Mouse (Mus musculus): ENCODE results near the gene Acot9. TPM values are rescaled to one million over a fixed set of nuclear protein-coding genes. Genes with fewer than 3 reads are reported as not detected.
A peak's percentile ranks its signal among the peaks of the same experiment; 100 is the strongest.

The Acot9 gene
- polyA plus RNA-seq, 1 experiment from 2014 or later, result 52.1 TPM

- ATAC-seq (ENCODE audit: borderline replicate concordance, extremely low read depth, low FRiP score, low TSS enrichment), result no peak
- Histone ChIP-seq H3K27me3 (no peaks in the 10 kb centered on the region), H3K9ac (peak overlapping the region; percentile 58), H3K4me2 (peak overlapping the region; percentile 47), H3K9me3 (no peaks in the 10 kb centered on the region), H3K27ac (peak overlapping the region; percentile 92), H3K36me3 (peaks cover 5% of the 10 kb centered on the region; the same call in 1 of the 2 replicates), H3K4me1 (no peaks in the 10 kb centered on the region), H3K4me3 (peak overlapping the region; percentile 59)
- 22% methylated on average over 7 of the region's 7 CpGs for WGBS
These were observed 75.3 kb downstream of the Acot9 start for GRCm38 (mm10) chrX:155337567-155337904.

DNA sequence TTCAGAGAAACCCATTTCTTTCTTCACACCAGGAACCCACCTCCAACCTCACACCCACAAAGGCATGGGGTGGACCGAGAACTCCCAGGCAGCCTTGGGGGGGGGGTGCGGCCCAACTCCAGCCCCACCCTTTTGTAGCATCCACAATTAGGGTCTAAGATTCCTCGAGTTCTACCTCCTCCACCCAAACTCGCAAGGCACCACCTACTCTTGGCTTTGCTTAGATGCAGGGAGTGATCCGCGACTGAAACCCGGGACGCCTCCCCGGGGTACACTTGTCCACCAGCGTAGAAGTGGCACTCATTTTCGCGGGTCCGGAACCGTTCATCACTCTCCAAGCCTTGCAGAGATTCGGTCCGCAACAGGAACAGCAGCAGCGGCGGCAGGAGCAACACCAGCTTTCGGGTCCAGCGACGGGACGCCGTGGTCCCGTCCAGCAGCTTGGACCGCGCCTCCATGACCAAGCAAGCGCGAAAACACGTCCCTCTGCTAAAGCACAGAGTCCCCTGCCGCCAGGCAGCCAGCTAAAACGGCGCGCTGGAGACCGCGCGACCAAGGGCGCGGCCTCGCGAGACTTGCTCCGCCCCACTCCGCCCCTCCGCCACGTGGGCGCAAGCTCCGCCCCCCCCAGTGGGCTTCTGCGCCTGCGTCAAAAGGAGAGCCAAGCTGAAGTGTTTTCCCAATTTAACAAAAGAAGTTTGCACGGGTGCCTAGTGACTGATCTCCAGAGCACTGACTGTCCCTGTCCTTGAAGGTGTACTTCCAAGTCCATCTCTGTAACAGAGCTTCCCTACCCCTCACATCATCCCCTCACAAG is 75.9 kb downstream of the Acot9 start:
- WGBS, result 9% methylated on average over 48 of the region's 49 CpGs

GRCm38 (mm10) chrX:155340654-155341053 is 78.4 kb downstream of the Acot9 start, which contains the start of gene Prdx4:
TSS of gene Prdx4 (minus strand) at chrX:155340754.
- Histone ChIP-seq H3K4me1 (no peaks in the 10 kb centered on the region), H3K9ac (no peak within 1 kb of the TSS), H3K27me3 (no peaks in the 10 kb centered on the region), H3K4me3 (no peak within 1 kb of the TSS), H3K27ac (no peak within 1 kb of the TSS), H3K36me3 (no peaks in the 10 kb centered on the region), H3K9me3 (no peaks in the 10 kb centered on the region), H3K4me2 (no peak within 1 kb of the TSS)
- ATAC-seq (ENCODE audit: borderline replicate concordance, extremely low read depth, low FRiP score, low TSS enrichment), result no peak

More for the DNA sequence above, 75.9 kb downstream of the Acot9 start:
- peak; percentile 98 for ATAC-seq (ENCODE audit: borderline replicate concordance, extremely low read depth, low FRiP score, low TSS enrichment)
- no peaks in the 10 kb centered on the region for H3K9me3 ChIP-seq
- H3K4me2 ChIP-seq, result peak overlapping the region; percentile 47
- H3K4me1 ChIP-seq, result no peaks in the 10 kb centered on the region
- H3K9ac ChIP-seq, result peak overlapping the region; percentile 58
- no peaks in the 10 kb centered on the region for H3K27me3 ChIP-seq
- peak overlapping the region; percentile 59 for H3K4me3 ChIP-seq
- peak overlapping the region; percentile 92 for H3K27ac ChIP-seq
- H3K36me3 ChIP-seq, result no peaks in the 10 kb centered on the region

DNA sequence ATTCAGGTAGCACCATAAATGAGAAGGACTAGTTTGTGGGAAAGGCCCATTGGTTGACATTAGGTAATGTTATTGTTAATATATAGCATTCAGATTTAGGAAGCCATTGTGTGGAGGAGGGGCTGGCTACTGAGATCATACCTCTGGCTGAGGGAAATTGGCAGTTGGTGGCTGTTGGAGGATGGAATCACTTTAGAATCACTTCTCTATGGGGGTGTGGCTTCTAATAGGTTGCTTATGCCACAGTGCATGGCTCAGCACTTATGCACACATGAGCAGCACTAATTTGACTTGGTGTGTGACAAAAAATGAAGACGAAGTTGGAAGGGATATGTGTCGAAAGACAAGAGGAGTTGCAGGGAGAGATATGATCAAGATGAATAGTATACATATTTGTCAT is 84.0 kb downstream of the Acot9 start:
- no peaks in the 10 kb centered on the region for H3K36me3 ChIP-seq
- H3K9me3 ChIP-seq, result no peaks in the 10 kb centered on the region
- no peak overlapping the region for H3K27ac ChIP-seq
- no peak overlapping the region for H3K4me2 ChIP-seq
- WGBS, result 84% methylated on average over 2 of the region's 2 CpGs
- H3K4me3 ChIP-seq, result no peak overlapping the region
- no peak for ATAC-seq (ENCODE audit: borderline replicate concordance, extremely low read depth, low FRiP score, low TSS enrichment)
- no peaks in the 10 kb centered on the region for H3K27me3 ChIP-seq
- no peaks in the 10 kb centered on the region for H3K4me1 ChIP-seq
- no peak overlapping the region for H3K9ac ChIP-seq

Other genes starting within 250 kb of the Acot9 start
- gene Magea5, start 199.3 kb upstream of the Acot9 start, polyA plus RNA-seq (2015; fragmentation: Nextera tagmentation; extraction: Ambion mirVana), result not detected in 2 replicates
- gene Magea1, start 172.7 kb upstream of the Acot9 start, polyA plus RNA-seq (2015; fragmentation: Nextera tagmentation; extraction: Ambion mirVana), result not detected in 2 replicates
- not detected in 2 replicates for gene Magea2, start 168.8 kb upstream of the Acot9 start, polyA plus RNA-seq (2015; fragmentation: Nextera tagmentation; extraction: Ambion mirVana)
- gene Cldn34b2, start 134.0 kb upstream of the Acot9 start, polyA plus RNA-seq (2015; fragmentation: Nextera tagmentation; extraction: Ambion mirVana), result not detected in 2 replicates
- gene Sat1, start 46.0 kb upstream of the Acot9 start, polyA plus RNA-seq (2015; fragmentation: Nextera tagmentation; extraction: Ambion mirVana), result 139 and 145 TPM in 2 replicates
- 373 and 388 TPM in 2 replicates for gene Prdx4, start 78.3 kb downstream of the Acot9 start, polyA plus RNA-seq (2015; fragmentation: Nextera tagmentation; extraction: Ambion mirVana)

Measured in lung, embryonic 15.5 days (tissue).